Mouse (Mus musculus) heart, embryonic 10.5 days (tissue): ENCODE measurements around the gene Sap30bp. TPM values are rescaled to one million over a fixed set of nuclear protein-coding genes. Genes with fewer than 3 reads are reported as not detected.

ENCODE experiments used
- DNase-seq: peaks from one replicate; pipeline ENCODE4 v3.0.0-alpha.2; 2017; ENCODE audit warnings: low spot score
- H3K27ac ChIP-seq: fragments of 300-500 bp; sonication (generic); 2 replicates; pipeline ENCODE4 v1.5.1; 2016; ENCODE audit warnings: mild to moderate bottlenecking
- H3K27me3 ChIP-seq: fragments of 300-500 bp; sonication (generic); 2 replicates; pipeline ENCODE4 v1.6.1; 2016; ENCODE audit warnings: mild to moderate bottlenecking; ENCODE audit not compliant: poor library complexity, insufficient read depth, severe bottlenecking
- H3K36me3 ChIP-seq: fragments of 300-500 bp; sonication (generic); 2 replicates; pipeline ENCODE4 v1.6.1; 2016; ENCODE audit warnings: mild to moderate bottlenecking, moderate library complexity
- H3K4me1 ChIP-seq: fragments of 300-500 bp; sonication (generic); 2 replicates; pipeline ENCODE4 v1.6.1; 2016; ENCODE audit warnings: mild to moderate bottlenecking
- H3K4me3 ChIP-seq: fragments of 300-500 bp; sonication (generic); 2 replicates; pipeline ENCODE4 v1.5.1; 2016; ENCODE audit warnings: mild to moderate bottlenecking, moderate library complexity
- H3K9me3 ChIP-seq: fragments of 300-500 bp; sonication (generic); 2 replicates; pipeline ENCODE4 v1.6.1; 2016; ENCODE audit warnings: mild to moderate bottlenecking, moderate library complexity
- WGBS: fragments of 180-500 bp; shearing (Covaris S2); methylation state at CpG from one replicate; pipeline ENCODE4 v1.1.7; 2016; 5-methylcytosine and 5-hydroxymethylcytosine counted together
- polyA plus RNA-seq: library from polyadenylated mRNA; unstranded; fragments of >200 nt; fragmentation: Nextera tagmentation; extraction: Ambion mirVana; gene quantifications from 2 replicates; pipeline ENCODE4 v1.2.1, GENCODE M21; 2016

Gene Sap30bp
- 29.4 and 35.8 TPM in 2 replicates for polyA plus RNA-seq

- Histone ChIP-seq H3K27me3 (no peaks in the 10 kb centered on the region), H3K9me3 (no peaks in the 10 kb centered on the region), H3K27ac (peak within 1 kb of the TSS; percentile 88), H3K36me3 (peaks cover 41% of the 10 kb centered on the region), H3K4me1 (peaks cover 20% of the 10 kb centered on the region), H3K4me3 (peak within 1 kb of the TSS; percentile 95)
- peak; percentile 99 for DNase-seq
- WGBS, result under 1% methylated on average over 28 of the region's 28 CpGs
These were observed at the start of gene Sap30bp, which contains the start of gene Recql5 for GRCm38 (mm10) chr11:115933108-115933746. TSS of gene Sap30bp (plus strand) at chr11:115933282. TSS of gene Recql5 (minus strand) at chr11:115933477.

DNA sequence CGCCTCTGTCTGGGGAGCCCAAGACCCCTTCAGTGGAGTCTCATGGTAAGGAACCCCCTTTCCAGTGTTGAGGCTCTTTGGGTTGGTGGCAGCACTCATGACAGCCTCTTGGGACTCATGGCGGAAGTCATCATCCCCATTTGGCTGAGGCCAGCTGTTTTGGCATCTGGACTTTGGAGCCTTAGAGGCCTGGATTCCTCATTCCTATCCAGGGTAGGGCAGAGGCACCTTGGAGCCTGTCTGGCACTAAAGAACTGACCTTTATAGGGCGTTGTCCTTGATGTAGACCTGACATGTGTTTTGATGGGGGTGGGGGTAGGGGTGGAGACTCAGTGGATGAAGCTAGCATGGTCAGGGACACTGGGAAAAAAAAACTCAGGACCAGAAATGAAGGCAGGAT, 48.7 kb upstream of the Sap30bp start:
- Histone ChIP-seq H3K27ac (no peak overlapping the region), H3K4me3 (no peak overlapping the region), H3K4me1 (peaks cover 21% of the 10 kb centered on the region), H3K36me3 (no peaks in the 10 kb centered on the region), H3K9me3 (no peaks in the 10 kb centered on the region), H3K27me3 (peaks cover 34% of the 10 kb centered on the region)
- DNase-seq, result no peak
- 85% methylated on average over 3 of the region's 3 CpGs for WGBS

DNA sequence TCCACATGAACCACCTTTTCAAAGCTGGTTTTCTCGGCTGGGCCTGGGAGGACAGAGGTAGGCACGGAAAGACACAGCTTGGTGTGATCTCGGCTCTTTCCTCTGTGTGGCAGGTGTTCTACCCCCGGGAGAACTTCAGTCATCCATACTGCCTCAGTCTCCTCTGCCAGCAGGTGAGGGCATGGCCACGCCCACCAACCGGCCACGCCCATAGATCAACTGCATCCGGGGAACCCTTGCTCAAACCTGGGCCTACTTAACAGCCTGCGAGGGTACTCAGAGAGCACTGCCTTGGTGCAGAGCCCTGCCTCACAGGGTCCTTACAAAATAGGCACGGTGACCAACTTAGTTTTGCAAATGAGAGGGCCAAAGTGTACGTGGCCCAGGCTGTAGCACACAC, 47.8 kb upstream of the Sap30bp start:
- Histone ChIP-seq H3K36me3 (no peaks in the 10 kb centered on the region), H3K9me3 (no peaks in the 10 kb centered on the region), H3K27ac (no peak overlapping the region), H3K4me1 (peaks cover 21% of the 10 kb centered on the region), H3K4me3 (no peak overlapping the region), H3K27me3 (peaks cover 34% of the 10 kb centered on the region)
- 64% methylated on average over 11 of the region's 11 CpGs for WGBS
- no peak for DNase-seq

DNA sequence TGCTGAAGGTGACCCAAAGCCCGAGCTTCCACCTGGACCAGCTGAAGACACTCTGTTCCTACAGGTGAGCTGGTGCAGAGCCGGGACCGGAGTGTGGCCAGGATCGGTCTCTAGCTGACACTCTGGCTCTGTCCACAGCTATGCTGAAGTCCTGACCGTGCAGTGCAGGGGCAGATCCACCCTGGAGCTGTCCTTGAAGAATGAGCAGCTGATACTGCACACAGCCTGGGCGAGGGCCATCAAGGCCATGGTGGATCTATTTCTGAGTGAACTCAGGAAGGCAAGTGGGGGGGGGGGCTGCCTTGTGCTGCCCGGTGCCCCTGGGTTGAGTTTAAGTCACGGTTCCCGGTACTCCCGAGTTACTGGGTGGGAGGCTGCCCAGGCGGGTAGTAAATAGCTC, 46.6 kb upstream of the Sap30bp start:
- Histone ChIP-seq H3K27ac (0 out of 2 replicates have a peak overlapping the region, but pooled peaks have one; percentile 1), H3K9me3 (no peaks in the 10 kb centered on the region), H3K27me3 (peaks cover 31% of the 10 kb centered on the region), H3K4me3 (no peak overlapping the region), H3K4me1 (peaks cover 27% of the 10 kb centered on the region), H3K36me3 (no peaks in the 10 kb centered on the region)
- 85% methylated on average over 11 of the region's 11 CpGs for WGBS
- DNase-seq, result no peak

DNA sequence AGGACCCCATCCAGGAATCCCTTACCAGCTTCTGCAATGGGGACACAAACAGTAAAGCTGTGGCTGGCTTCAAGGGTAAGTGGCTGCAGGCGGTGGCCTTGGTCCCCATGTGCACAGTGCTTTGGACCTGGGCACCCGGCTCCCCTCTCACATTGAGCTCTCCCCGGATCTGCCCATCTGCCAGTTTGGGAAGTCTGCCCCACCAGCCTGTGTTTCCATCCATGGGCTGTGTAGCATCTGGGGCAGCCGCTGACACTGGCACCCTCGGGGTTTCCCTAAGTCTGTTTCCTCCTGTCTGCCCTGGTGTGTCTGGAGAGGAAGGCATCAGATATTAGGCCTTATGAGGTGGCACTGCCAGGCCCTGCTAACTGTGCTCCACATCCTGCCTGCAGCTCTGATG, 45.1 kb upstream of the Sap30bp start:
- peaks cover 15% of the 10 kb centered on the region for H3K27me3 ChIP-seq
- H3K4me3 ChIP-seq, result no peak overlapping the region
- H3K27ac ChIP-seq, result 0 out of 2 replicates have a peak overlapping the region, but pooled peaks have one; percentile 0
- H3K36me3 ChIP-seq, result peaks cover 10% of the 10 kb centered on the region
- no peak for DNase-seq
- WGBS, result 86% methylated on average over 5 of the region's 5 CpGs
- H3K9me3 ChIP-seq, result no peaks in the 10 kb centered on the region
- H3K4me1 ChIP-seq, result peaks cover 39% of the 10 kb centered on the region

DNA sequence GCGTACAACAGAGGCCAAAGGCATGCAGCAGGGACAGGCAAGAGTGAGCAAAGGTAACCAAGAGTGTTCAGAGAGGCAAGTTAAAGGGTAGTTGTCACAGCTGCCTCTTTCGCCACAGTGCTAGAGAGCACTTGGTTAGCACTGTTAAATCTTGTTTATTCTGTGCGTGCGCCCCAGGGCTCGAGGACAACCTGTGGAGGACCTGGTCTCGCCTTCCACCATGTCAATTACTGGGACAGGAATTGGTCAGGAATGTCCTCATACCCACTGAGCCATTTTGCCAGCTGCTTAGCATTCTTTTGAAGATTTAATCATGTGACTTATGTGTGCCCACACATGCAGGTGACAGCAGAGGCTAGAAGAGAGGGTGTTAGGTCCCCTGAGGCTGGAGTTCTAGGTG, 43.9 kb upstream of the Sap30bp start:
- H3K27ac ChIP-seq, result 0 out of 2 replicates have a peak overlapping the region, but pooled peaks have one; percentile 23
- H3K36me3 ChIP-seq, result peaks cover 21% of the 10 kb centered on the region
- H3K27me3 ChIP-seq, result peaks cover 4% of the 10 kb centered on the region
- H3K9me3 ChIP-seq, result no peaks in the 10 kb centered on the region
- no peak overlapping the region for H3K4me3 ChIP-seq
- no peak for DNase-seq
- 72% methylated on average over 6 of the region's 6 CpGs for WGBS
- peaks cover 39% of the 10 kb centered on the region for H3K4me1 ChIP-seq

- Histone ChIP-seq H3K4me3 (no peak overlapping the region), H3K27me3 (no peaks in the 10 kb centered on the region), H3K9me3 (no peaks in the 10 kb centered on the region), H3K36me3 (peaks cover 51% of the 10 kb centered on the region), H3K27ac (0 out of 2 replicates have a peak overlapping the region, but pooled peaks have one; percentile 17), H3K4me1 (peaks cover 47% of the 10 kb centered on the region)
- WGBS, result 41% methylated on average over 6 of the region's 6 CpGs
- no peak for DNase-seq
These were observed 40.9 kb upstream of the Sap30bp start for GRCm38 (mm10) chr11:115892213-115892612.

- H3K27ac ChIP-seq, result no peak overlapping the region
- H3K9me3 ChIP-seq, result no peaks in the 10 kb centered on the region
- WGBS, result 89% methylated on average over 9 of the region's 9 CpGs
- DNase-seq, result no peak
- H3K4me3 ChIP-seq, result no peak overlapping the region
- H3K36me3 ChIP-seq, result peaks cover 54% of the 10 kb centered on the region
- peaks cover 38% of the 10 kb centered on the region for H3K4me1 ChIP-seq
- H3K27me3 ChIP-seq, result no peaks in the 10 kb centered on the region
These were observed 40.0 kb upstream of the Sap30bp start for GRCm38 (mm10) chr11:115893071-115893470.

DNA sequence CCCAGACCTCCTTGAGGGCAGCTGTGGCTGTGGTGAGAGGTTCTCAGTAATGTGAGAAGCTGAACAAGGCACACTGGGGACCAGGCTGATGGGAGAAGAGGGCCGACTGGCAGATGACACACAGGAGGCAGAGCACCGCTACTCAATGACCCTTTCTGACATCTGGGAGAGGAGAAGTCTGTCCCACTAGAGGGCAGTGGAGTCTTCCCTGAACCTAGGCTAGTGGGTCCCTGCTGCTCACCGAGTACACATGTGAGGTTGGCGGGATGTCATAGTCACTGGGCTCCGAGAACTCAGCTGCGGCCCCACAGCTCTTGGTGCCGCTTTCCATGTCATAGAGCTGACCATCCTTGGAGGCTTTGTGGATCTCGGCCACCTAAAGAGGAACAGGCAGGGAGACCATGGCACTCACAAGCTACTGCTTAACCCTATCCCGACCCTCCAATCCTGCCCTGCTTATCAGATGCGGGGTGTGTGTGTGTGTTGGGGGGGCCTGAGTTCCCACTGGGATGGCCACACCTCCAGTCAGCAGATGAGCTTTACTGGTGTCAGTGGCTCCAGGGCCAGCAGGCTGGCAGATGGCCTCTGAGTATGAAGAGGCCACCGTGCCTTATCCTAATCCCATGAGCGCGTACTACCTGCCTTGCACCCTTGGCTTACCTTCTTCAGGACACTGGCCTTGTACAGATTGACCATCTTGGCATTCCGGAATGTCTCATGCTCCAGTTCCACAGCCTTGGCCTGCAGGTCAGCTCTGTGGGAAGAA, 38.1 kb upstream of the Sap30bp start:
- DNase-seq, result peak; percentile 83
- H3K27ac ChIP-seq, result no peak overlapping the region
- no peaks in the 10 kb centered on the region for H3K9me3 ChIP-seq
- no peak overlapping the region for H3K4me3 ChIP-seq
- H3K36me3 ChIP-seq, result peaks cover 54% of the 10 kb centered on the region
- H3K27me3 ChIP-seq, result no peaks in the 10 kb centered on the region
- WGBS, result 61% methylated on average over 14 of the region's 14 CpGs
- peaks cover 53% of the 10 kb centered on the region for H3K4me1 ChIP-seq

- Histone ChIP-seq H3K4me3 (no peak overlapping the region), H3K27ac (peak overlapping the region; percentile 92), H3K9me3 (no peaks in the 10 kb centered on the region), H3K4me1 (peaks cover 70% of the 10 kb centered on the region), H3K27me3 (no peaks in the 10 kb centered on the region), H3K36me3 (peaks cover 40% of the 10 kb centered on the region)
- WGBS, result 79% methylated on average over 7 of the region's 7 CpGs
- no peak for DNase-seq
These were observed 34.6 kb upstream of the Sap30bp start for GRCm38 (mm10) chr11:115898446-115898845.

DNA sequence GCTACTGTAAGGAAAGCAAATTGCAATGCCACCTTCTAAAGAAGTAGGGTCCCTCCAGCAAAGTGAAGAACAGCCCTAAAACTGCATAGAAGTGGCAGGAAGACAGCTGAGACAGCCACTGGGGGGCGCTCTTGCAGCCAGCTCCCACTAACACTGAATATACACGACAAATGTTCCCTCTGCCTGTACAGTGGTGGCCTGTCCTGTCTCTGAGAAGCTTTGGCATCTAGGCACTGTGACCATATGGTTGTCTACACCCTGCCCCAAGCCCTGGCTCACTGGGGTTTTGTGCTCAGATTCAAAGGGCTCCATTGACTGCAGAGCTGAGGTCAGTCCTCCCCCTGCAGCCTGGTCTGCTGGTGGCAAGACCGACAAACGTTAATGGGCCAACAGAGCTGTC, 34.2 kb upstream of the Sap30bp start:
- Histone ChIP-seq H3K27ac (peak overlapping the region; percentile 92), H3K4me1 (peaks cover 74% of the 10 kb centered on the region), H3K36me3 (peaks cover 35% of the 10 kb centered on the region), H3K4me3 (no peak overlapping the region), H3K9me3 (no peaks in the 10 kb centered on the region), H3K27me3 (no peaks in the 10 kb centered on the region)
- whole genome bisulfite sequencing, result 19% methylated on average over 4 of the region's 4 CpGs
- DNase-seq, result no peak

DNA sequence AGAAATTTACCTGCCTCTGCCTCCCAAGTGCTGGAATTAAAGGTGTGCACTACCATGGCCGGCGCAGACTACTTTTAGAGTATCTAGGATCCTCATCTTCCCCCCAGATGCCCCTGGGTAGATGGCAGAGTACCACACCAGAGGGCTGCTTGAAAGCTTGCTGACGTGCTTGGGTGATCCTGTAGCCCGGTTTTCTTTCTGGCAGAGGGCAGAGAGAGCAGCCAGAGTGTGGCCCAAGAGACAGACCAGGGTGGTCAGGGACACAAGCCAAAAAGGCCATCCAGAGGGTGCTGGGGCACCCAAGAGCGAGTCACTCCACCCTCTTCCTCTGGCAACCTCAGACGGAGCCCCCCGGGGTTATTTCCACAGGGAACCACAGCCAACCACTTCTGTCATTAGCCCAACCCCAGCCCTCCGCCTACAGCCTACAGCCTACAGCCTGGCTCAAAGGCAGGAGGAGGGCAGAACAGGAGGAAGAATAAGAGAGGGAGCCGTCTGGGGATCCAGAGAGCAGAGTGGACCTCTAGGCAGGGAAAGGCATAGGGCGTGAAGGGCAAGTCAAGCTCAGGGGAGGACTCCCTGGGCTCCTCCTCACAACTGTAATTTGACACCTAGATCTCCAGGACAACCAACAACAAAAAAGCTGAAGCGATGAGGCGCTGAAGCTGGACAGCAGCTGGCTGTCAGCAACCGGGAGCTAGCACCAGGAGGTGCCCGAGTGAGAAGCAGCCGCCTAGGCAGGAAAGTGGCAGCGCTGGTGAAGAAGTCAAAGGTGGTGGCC, 33.4 kb upstream of the Sap30bp start, which contains the start of gene Smim5:
Gene Smim5 (plus strand): TSS at position 481 of the 781 bp plus-strand sequence.
- H3K9me3 ChIP-seq, result no peaks in the 10 kb centered on the region
- H3K27me3 ChIP-seq, result no peaks in the 10 kb centered on the region
- H3K4me3 ChIP-seq, result peak within 1 kb of the TSS; percentile 51
- 25% methylated on average over 16 of the region's 16 CpGs for WGBS
- DNase-seq, result peak; percentile 96
- H3K4me1 ChIP-seq, result peaks cover 79% of the 10 kb centered on the region
- peak within 1 kb of the TSS; percentile 92 for H3K27ac ChIP-seq
- H3K36me3 ChIP-seq, result peaks cover 27% of the 10 kb centered on the region
